Mouse (Mus musculus) embryonic facial prominence, embryonic 15.5 days (tissue): ENCODE results near the gene Pgghg. TPM values are rescaled to one million over a fixed set of nuclear protein-coding genes. Genes with fewer than 3 reads are reported as not detected.

Experiments used
- ATAC-seq: fragments of 200-750 bp; cut with Nextera tagmentation; 2 replicates; pipeline ENCODE4 v1.8.0; 2017; ENCODE audit warnings: low read depth, moderate TSS enrichment; ENCODE audit not compliant: insufficient number of reproducible peaks, low FRiP score, low TSS enrichment
- H3K27ac ChIP-seq: fragments of 300-500 bp; sonication (generic); replicated peaks from 2 replicates; pipeline ENCODE4 v1.5.1; 2015; ENCODE audit warnings: mild to moderate bottlenecking, inconsistent platforms
- H3K27me3 ChIP-seq: fragments of 300-500 bp; sonication (generic); 2 replicates; pipeline ENCODE4 v1.6.1; 2015; ENCODE audit warnings: inconsistent platforms
- H3K36me3 ChIP-seq: fragments of 300-500 bp; sonication (generic); 2 replicates; pipeline ENCODE4 v1.6.1; 2015; ENCODE audit warnings: mild to moderate bottlenecking, inconsistent platforms
- H3K4me1 ChIP-seq: fragments of 300-500 bp; sonication (generic); 2 replicates; pipeline ENCODE4 v1.6.1; 2015; ENCODE audit warnings: inconsistent platforms
- H3K4me2 ChIP-seq: fragments of 300-500 bp; sonication (generic); replicated peaks from 2 replicates; pipeline ENCODE4 v1.6.1; 2015; ENCODE audit warnings: mild to moderate bottlenecking, inconsistent platforms
- H3K4me3 ChIP-seq: fragments of 300-500 bp; sonication (generic); replicated peaks from 2 replicates; pipeline ENCODE4 v1.5.1; 2015; ENCODE audit warnings: mild to moderate bottlenecking, inconsistent platforms
- H3K9ac ChIP-seq: fragments of 300-500 bp; sonication (generic); 2 replicates; pipeline ENCODE4 v1.6.1; 2015; ENCODE audit warnings: inconsistent platforms
- H3K9me3 ChIP-seq: fragments of 300-500 bp; sonication (generic); replicated peaks from 2 replicates; pipeline ENCODE4 v1.6.1; 2016; ENCODE audit warnings: inconsistent platforms
- WGBS: fragments of 180-500 bp; shearing (Covaris S2); methylation state at CpG from one replicate; pipeline ENCODE4 v1.1.7; 2015; 5-methylcytosine and 5-hydroxymethylcytosine counted together
- polyA plus RNA-seq: library from polyadenylated mRNA; unstranded; fragments of >200 nt; fragmentation: Nextera tagmentation; extraction: Ambion mirVana; gene quantifications from 2 replicates; pipeline ENCODE4 v1.2.1, GENCODE M21; 2015

Pgghg gene
- polyA plus RNA-seq, 1 experiment from 2014 or later = 29.0 TPM

- Histone ChIP-seq H3K9me3 (no peaks in the 10 kb centered on the region), H3K27ac (peak overlapping the region; percentile 51; the same call in 1 of the 2 replicates), H3K4me1 (peaks cover 49% of the 10 kb centered on the region), H3K4me2 (no peak overlapping the region), H3K4me3 (no peak overlapping the region), H3K27me3 (no peaks in the 10 kb centered on the region), H3K36me3 (peaks cover 60% of the 10 kb centered on the region), H3K9ac (no peak overlapping the region)
- 82% methylated on average over 6 of the region's 6 CpGs for WGBS
- ATAC-seq = no peak
Observed at GRCm38 (mm10) chr7:140949255-140949654, 8.1 kb downstream of the Pgghg start.

- Histone ChIP-seq H3K27ac (peak within 1 kb of the TSS; percentile 70), H3K4me2 (peak within 1 kb of the TSS; percentile 27), H3K4me3 (no peak within 1 kb of the TSS), H3K9me3 (no peaks in the 10 kb centered on the region), H3K36me3 (peaks cover 56% of the 10 kb centered on the region), H3K27me3 (no peaks in the 10 kb centered on the region), H3K9ac (no peak within 1 kb of the TSS), H3K4me1 (peaks cover 51% of the 10 kb centered on the region)
- WGBS = 80% methylated on average over 16 of the region's 16 CpGs
- ATAC-seq = no peak
Observed at GRCm38 (mm10) chr7:140949824-140950530, 8.8 kb downstream of the Pgghg start, which contains the start of gene Ifitm5. Gene Ifitm5, minus strand, starts transcription at chr7:140950291.

GRCm38 (mm10) chr7:140951051-140951450 is 9.9 kb downstream of the Pgghg start:
- H3K4me2 ChIP-seq = peak overlapping the region; percentile 27
- 34% methylated on average over 8 of the region's 8 CpGs for WGBS
- H3K27ac ChIP-seq = peak overlapping the region; percentile 70
- no peaks in the 10 kb centered on the region for H3K9me3 ChIP-seq
- H3K27me3 ChIP-seq = no peaks in the 10 kb centered on the region
- H3K4me3 ChIP-seq = no peak overlapping the region
- H3K4me1 ChIP-seq = peaks cover 52% of the 10 kb centered on the region
- no peak overlapping the region for H3K9ac ChIP-seq
- no peak for ATAC-seq
- H3K36me3 ChIP-seq = peaks cover 47% of the 10 kb centered on the region

GRCm38 (mm10) chr7:140951765-140952164 is 10.6 kb downstream of the Pgghg start:
- Histone ChIP-seq H3K4me1 (peaks cover 59% of the 10 kb centered on the region), H3K4me3 (no peak overlapping the region), H3K9ac (no peak overlapping the region), H3K27ac (peak overlapping the region; percentile 70; the same call in 1 of the 2 replicates), H3K4me2 (peak overlapping the region; percentile 27; the same call in 1 of the 2 replicates), H3K36me3 (peaks cover 40% of the 10 kb centered on the region), H3K27me3 (no peaks in the 10 kb centered on the region), H3K9me3 (no peaks in the 10 kb centered on the region)
- ATAC-seq = no peak
- 57% methylated on average over 6 of the region's 6 CpGs for WGBS

GRCm38 (mm10) chr7:140952441-140952840 is 11.2 kb downstream of the Pgghg start:
- peaks cover 33% of the 10 kb centered on the region for H3K36me3 ChIP-seq
- ATAC-seq = no peak
- H3K4me2 ChIP-seq = peak overlapping the region; percentile 82
- H3K27ac ChIP-seq = peak overlapping the region; percentile 98; the same call in 1 of the 2 replicates
- H3K27me3 ChIP-seq = no peaks in the 10 kb centered on the region
- H3K9me3 ChIP-seq = no peaks in the 10 kb centered on the region
- H3K4me3 ChIP-seq = no peak overlapping the region; the same call in 1 of the 2 replicates
- WGBS = 56% methylated on average over 7 of the region's 7 CpGs
- peaks cover 64% of the 10 kb centered on the region for H3K4me1 ChIP-seq
- no peak overlapping the region for H3K9ac ChIP-seq

GRCm38 (mm10) chr7:140953133-140953532 is 11.9 kb downstream of the Pgghg start:
- H3K9me3 ChIP-seq = no peaks in the 10 kb centered on the region
- ATAC-seq = no peak
- WGBS = 85% methylated on average over 11 of the region's 11 CpGs
- 0 out of 2 replicates have a peak overlapping the region, but pooled peaks have one; percentile 74 for H3K9ac ChIP-seq
- peak overlapping the region; percentile 66 for H3K4me3 ChIP-seq
- H3K4me2 ChIP-seq = peak overlapping the region; percentile 82
- peaks cover 26% of the 10 kb centered on the region for H3K36me3 ChIP-seq
- H3K27ac ChIP-seq = peak overlapping the region; percentile 98; the same call in 1 of the 2 replicates
- no peaks in the 10 kb centered on the region for H3K27me3 ChIP-seq
- H3K4me1 ChIP-seq = peaks cover 64% of the 10 kb centered on the region

GRCm38 (mm10) chr7:140953800-140954732 is 12.9 kb downstream of the Pgghg start:
- Histone ChIP-seq H3K9me3 (no peaks in the 10 kb centered on the region), H3K4me3 (peak overlapping the region; percentile 66), H3K36me3 (peaks cover 17% of the 10 kb centered on the region), H3K27me3 (no peaks in the 10 kb centered on the region), H3K4me2 (peak overlapping the region; percentile 82), H3K9ac (peak overlapping the region; percentile 74), H3K4me1 (peaks cover 68% of the 10 kb centered on the region), H3K27ac (peak overlapping the region; percentile 98)
- WGBS = 41% methylated on average over 15 of the region's 15 CpGs
- no peak for ATAC-seq

GRCm38 (mm10) chr7:140954733-140955071 is 13.5 kb downstream of the Pgghg start:
- Histone ChIP-seq H3K4me2 (peak overlapping the region; percentile 82), H3K4me3 (peak overlapping the region; percentile 66), H3K27ac (peak overlapping the region; percentile 98), H3K9ac (peak overlapping the region; percentile 74), H3K36me3 (peaks cover 10% of the 10 kb centered on the region), H3K4me1 (peaks cover 71% of the 10 kb centered on the region), H3K9me3 (no peaks in the 10 kb centered on the region), H3K27me3 (no peaks in the 10 kb centered on the region)
- no peak for ATAC-seq
- WGBS = 3% methylated on average over 9 of the region's 9 CpGs

GRCm38 (mm10) chr7:140955342-140955741 is 14.2 kb downstream of the Pgghg start:
- Histone ChIP-seq H3K4me2 (peak overlapping the region; percentile 82), H3K4me1 (peaks cover 64% of the 10 kb centered on the region), H3K9me3 (no peaks in the 10 kb centered on the region), H3K4me3 (peak overlapping the region; percentile 66), H3K9ac (peak overlapping the region; percentile 74), H3K36me3 (peaks cover 7% of the 10 kb centered on the region; the same call in 1 of the 2 replicates), H3K27me3 (no peaks in the 10 kb centered on the region), H3K27ac (peak overlapping the region; percentile 98)
- WGBS = under 1% methylated on average over 17 of the region's 17 CpGs
- no peak for ATAC-seq

- peak; percentile 90 for ATAC-seq
- Histone ChIP-seq H3K9ac (peak within 1 kb of the TSS; percentile 74), H3K4me2 (peak within 1 kb of the TSS; percentile 82), H3K4me1 (peaks cover 58% of the 10 kb centered on the region), H3K36me3 (peaks cover 7% of the 10 kb centered on the region; the same call in 1 of the 2 replicates), H3K27ac (peak within 1 kb of the TSS; percentile 98), H3K9me3 (no peaks in the 10 kb centered on the region), H3K4me3 (peak within 1 kb of the TSS; percentile 66), H3K27me3 (no peaks in the 10 kb centered on the region)
- WGBS = 5% methylated on average over 11 of the region's 11 CpGs
Observed at GRCm38 (mm10) chr7:140955758-140956555, 14.8 kb downstream of the Pgghg start, which contains the start of the genes Gm45717 and Ifitm2. Gene Gm45717, minus strand, starts transcription at chr7:140955937. Gene Ifitm2, minus strand, starts transcription at chr7:140955987.
